Mouse (Mus musculus) neutrophil, adult 59 days (primary cell): ENCODE data around the gene Neurog1. TPM values are rescaled to one million over a fixed set of nuclear protein-coding genes. Genes with fewer than 3 reads are reported as not detected.

Experiments used
- total RNA-seq, 2 experiments: library from RNA; stranded (reverse); gene quantifications; 1 replicate in 1 of 2; 2 replicates in 1 of 2; pipeline ENCODE4 v1.2.4; 2023

Gene Neurog1
- not detected for total RNA-seq

GRCm38 (mm10) chr13:56251924-56252619 is at the start of gene Neurog1:
Gene Neurog1 (minus strand): TSS chr13:56252163.

GRCm38 (mm10) chr13:56295943-56296658 is 44.1 kb upstream of the Neurog1 start, which contains the start of gene Cxcl14:
Gene Cxcl14 (minus strand): TSS chr13:56296551.

Other genes with a start within 250 kb of the Neurog1 start
- gene H2afy, start 115.8 kb downstream of the Neurog1 start, total RNA-seq, result 100 to 1,000 TPM; 260 to 306 TPM
- 10 to 100 TPM; 66.6 to 91.5 TPM for gene Tifab, start 73.3 kb downstream of the Neurog1 start, total RNA-seq
- under 1 TPM in 1 of 2 experiments, not detected in 1; 0.71 TPM for gene Cxcl14, start 44.4 kb upstream of the Neurog1 start, total RNA-seq
- gene Gm3045, start 174.4 kb upstream of the Neurog1 start, total RNA-seq, result not detected
- gene Slc25a48, start 186.2 kb upstream of the Neurog1 start, total RNA-seq, result not detected
- not detected for gene Il9, start 230.1 kb upstream of the Neurog1 start, total RNA-seq